Mouse (Mus musculus): ENCODE data around the gene Tbc1d19.

DNA sequence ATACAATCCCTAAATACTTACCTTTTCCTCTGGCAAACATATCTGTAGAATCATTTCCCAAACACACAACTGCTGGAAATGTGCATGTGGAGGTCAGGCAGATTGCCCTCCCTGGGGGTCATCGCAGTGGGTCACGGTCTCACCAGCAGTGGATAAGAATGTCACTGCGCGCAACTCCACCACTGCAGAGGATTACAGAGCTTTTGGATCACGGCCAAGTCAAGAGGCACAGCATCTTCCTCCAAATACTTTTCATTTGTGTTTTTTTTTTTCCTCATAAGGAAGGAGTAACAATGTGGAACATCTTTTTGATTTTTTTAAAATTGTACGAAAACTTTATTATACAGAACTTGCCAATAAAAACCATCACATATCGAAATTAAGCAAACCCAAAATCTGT lies 129.6 kb downstream of the Tbc1d19 start:
- TF ChIP-seq POLR2A (IDR thresholded peaks at IDR 0.05; ENCODE audit: borderline replicate concordance, extremely low read depth, insufficient read depth, insufficient read length, poor library complexity, severe bottlenecking) = no peak
- TF ChIP-seq CTCF (IDR thresholded peaks at IDR 0.05; ENCODE audit: borderline replicate concordance, extremely low read depth, insufficient read depth, insufficient read length) = no peak
